Mouse (Mus musculus): Measurements from ENCODE around the gene Tradd.

The Tradd gene

GRCm38 (mm10) chr8:105295256-105295655 is 30.8 kb upstream of the Tradd start:
- WGBS, result 67% methylated on average over 11 of the region's 11 CpGs

GRCm38 (mm10) chr8:105294776-105295175 is 30.4 kb upstream of the Tradd start:
- WGBS, result 66% methylated on average over 9 of the region's 9 CpGs

GRCm38 (mm10) chr8:105293405-105293804 is 29.0 kb upstream of the Tradd start:
- 81% methylated on average over 19 of the region's 19 CpGs for WGBS

DNA sequence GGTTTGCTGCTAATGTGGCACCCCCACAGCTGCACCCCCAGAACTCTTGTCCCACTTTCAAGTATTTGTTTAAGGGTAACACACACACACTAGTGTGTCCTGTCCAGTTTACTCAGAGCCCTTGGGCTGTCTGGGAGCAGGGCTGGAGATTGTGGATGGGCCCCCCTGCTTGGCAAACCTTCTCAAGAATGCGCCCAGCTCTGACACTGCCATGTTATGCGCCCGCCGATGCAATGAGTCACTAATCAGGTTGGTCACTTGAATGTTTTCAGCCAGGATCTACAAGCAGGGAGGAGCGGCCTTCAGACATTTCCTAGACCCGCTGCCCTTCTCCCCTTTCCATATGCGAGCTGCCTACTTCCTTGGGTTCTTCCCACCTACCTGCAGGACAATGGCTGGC is 28.1 kb upstream of the Tradd start:
- 85% methylated on average over 7 of the region's 7 CpGs for WGBS

- WGBS, result 61% methylated on average over 3 of the region's 3 CpGs
These were observed 27.4 kb upstream of the Tradd start for GRCm38 (mm10) chr8:105291802-105292201.

- WGBS, result 80% methylated on average over 8 of the region's 8 CpGs
These were observed 27.0 kb upstream of the Tradd start for GRCm38 (mm10) chr8:105291364-105291763.

DNA sequence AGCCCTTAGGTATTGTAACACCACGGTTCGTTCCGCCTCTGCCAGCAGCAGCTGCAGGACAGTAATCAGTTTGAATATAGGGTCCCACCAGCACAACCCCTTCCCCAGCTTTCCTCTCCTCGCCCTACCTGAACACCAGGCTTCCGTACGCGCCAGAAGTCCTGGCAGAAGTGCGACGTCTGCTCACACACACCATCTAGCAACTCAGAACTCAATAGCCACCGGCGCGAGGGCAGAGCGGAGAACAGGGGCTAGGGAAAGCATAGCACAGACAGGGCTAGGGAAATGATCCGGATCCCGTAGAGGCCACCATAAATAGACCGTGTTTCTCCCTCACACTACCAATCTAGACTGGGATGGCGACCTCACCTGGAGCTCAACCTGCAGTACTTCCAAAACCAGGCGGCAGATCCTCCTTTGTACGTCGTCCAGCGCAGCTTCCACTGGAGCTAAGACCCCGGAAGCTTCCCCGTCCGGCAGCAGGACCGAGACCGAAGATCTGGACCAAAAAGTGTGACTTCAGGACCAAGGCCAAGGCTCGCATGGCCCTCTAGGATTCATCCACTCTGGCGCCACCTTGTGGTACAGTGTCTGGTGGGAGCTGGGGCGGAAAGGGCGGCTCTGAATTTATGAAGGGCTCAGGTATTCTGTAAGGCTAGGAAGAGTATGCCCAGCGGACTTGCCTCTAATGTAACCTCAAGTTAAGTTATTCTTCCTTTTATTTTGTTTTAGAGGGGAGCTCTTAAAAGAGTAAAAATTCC is 26.3 kb upstream of the Tradd start:
- 19% methylated on average over 31 of the region's 31 CpGs for WGBS

- 4% methylated on average over 43 of the region's 43 CpGs for WGBS
These were observed 25.5 kb upstream of the Tradd start, which contains the start of gene 4931428F04Rik for GRCm38 (mm10) chr8:105289805-105290460. 4931428F04Rik (minus strand) TSS chr8:105289864.

GRCm38 (mm10) chr8:105288958-105289732 is 24.7 kb upstream of the Tradd start:
- 1% methylated on average over 53 of the region's 53 CpGs for WGBS

DNA sequence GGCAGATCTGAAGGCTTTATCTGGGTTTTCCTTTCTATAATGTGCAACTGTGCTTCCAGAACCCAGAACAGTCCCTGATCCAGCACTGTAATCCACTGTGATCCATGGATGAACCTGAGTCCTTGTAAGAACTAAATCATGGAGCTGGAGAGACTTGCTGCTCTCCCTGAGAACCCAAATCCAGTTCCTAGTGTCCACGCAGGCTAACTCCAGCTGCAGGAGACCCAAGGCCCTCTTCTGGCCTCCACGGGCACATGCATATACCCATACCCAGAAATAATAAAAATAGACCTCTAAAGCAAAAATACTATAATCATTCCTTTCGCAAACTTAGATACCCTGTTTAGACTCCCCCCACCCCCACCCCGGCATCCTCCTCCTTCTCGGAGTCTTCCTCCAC is 23.8 kb upstream of the Tradd start:
- WGBS, result 55% methylated on average over 5 of the region's 5 CpGs

GRCm38 (mm10) chr8:105286907-105287306 is 22.5 kb upstream of the Tradd start:
- 89% methylated on average over 4 of the region's 4 CpGs for WGBS

- WGBS, result 65% methylated on average over 12 of the region's 12 CpGs
These were observed 21.1 kb upstream of the Tradd start for GRCm38 (mm10) chr8:105285514-105285913.

DNA sequence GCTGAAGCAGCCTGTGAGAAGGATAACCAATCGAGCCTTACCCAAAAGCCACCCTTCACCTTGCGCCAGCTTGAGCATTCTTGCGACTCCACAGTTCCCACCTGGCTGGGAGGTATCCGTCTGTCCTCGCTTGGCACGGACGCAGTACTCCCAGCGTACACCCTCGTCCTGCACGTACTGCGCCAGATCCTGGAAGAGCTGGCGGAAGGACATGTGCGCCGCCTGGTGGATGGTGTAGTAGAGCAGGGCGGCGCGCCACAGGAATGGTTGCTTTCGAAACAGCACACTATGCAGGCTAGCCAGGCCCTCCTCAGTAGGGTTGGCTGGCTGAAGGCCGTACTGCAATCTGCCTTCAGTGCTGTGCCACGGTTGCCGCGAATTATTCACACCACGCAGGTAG is 18.7 kb upstream of the Tradd start:
- WGBS, result 52% methylated on average over 23 of the region's 23 CpGs

DNA sequence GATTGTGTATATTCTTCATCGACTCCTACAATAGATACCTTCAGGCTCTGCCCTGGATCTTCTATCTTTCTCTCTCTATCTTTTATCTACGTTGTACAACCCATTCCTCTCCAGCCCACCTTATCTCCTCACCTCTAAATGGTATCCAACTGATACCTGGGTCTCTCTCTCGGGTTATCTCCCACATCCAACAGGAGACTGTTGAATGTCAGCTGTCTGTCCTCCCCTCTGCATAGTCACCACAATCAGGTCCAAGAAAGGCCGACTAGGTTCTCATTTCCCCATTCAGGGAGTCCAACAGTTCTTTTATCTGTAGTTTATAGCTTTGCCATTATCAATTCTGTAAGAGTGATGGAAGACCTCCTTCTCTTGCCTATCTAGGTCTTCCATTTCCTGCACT is 17.8 kb upstream of the Tradd start:
- WGBS, result 94% methylated on average over 4 of the region's 4 CpGs

DNA sequence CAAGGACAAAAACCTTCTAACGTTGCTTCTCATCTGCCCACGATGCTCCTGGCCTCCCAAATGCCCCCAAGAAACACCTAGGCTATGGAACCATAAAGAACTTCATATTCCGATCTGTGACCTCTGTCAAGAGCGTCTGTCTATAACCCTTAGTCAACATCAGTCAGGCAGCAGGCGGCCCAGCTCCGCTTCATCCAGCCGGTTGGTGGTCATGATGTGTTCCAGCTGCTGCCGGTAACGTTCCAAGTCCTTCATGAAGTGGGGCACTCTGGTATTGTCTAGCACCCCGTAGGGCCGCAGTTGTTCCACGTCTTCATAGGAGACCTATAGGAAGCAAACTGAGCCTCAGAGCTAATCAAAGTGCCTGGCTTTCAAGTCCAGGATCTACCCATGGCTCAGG is 17.4 kb upstream of the Tradd start:
- WGBS, result 93% methylated on average over 12 of the region's 12 CpGs

DNA sequence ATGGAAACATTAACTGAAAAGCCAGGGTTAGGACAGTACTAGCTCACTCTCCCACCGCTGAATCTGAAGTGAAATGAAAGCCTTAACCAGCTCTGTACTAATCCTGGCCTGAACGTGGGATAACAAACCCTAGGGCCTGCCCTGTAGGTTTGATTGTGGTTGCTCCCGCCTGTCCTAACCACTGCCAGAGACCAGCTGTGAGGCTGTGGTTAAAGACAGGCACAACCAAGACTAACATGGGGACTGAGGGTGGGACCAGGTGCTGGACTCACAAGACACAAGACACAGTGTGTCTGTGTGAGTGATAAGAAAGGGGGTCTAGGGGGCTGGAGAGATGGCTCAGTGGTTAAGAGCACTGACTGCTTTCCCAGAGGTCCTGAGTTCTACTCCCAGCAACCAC is 16.2 kb upstream of the Tradd start:
- WGBS, result 84% methylated on average over 3 of the region's 3 CpGs

- WGBS, result 5% methylated on average over 28 of the region's 28 CpGs
These were observed 14.5 kb upstream of the Tradd start for GRCm38 (mm10) chr8:105278911-105279334.

GRCm38 (mm10) chr8:105276292-105277120 is 12.1 kb upstream of the Tradd start:
- 4% methylated on average over 30 of the region's 30 CpGs for WGBS

GRCm38 (mm10) chr8:105275840-105276239 is 11.4 kb upstream of the Tradd start, which contains the start of gene Nol3:
Nol3 (plus strand) TSS chr8:105276140.
- 3% methylated on average over 10 of the region's 10 CpGs for WGBS

GRCm38 (mm10) chr8:105275387-105275786 is 11.0 kb upstream of the Tradd start:
- 8% methylated on average over 11 of the region's 11 CpGs for WGBS

GRCm38 (mm10) chr8:105270916-105271186 is 6.4 kb upstream of the Tradd start:
- WGBS, result 32% methylated on average over 11 of the region's 11 CpGs

All from cerebral cortex, adult 2 months (tissue).